Mouse (Mus musculus): Measurements from ENCODE around the gene Pole2. TPM values are rescaled to one million over a fixed set of nuclear protein-coding genes. Genes with fewer than 3 reads are reported as not detected.

The Pole2 gene
- total and polyA plus RNA-seq, 3 experiments = 14.4 to 89.5 (median 18.0) TPM

DNA sequence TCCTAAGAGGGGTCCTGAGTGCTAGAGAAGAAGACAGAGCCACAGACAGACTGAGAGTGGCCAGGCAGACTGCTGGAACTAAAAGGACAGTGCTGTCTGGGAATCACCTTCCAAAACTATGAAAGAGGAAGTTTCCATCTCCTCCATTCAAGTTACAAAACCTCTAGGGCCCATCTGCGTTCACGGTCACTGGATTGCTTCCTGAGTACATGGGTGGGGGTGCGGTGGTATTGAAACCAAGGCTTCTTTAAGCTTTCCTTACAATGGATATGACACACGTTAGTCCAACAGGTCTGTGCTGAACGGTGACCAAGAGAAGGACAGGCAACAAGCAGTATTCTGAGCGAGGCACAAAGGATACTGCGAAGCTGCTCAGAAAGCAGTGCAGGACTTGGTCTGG lies 13.6 kb downstream of the Pole2 start:
- Histone ChIP-seq H3K9me3 (replicated peaks; ENCODE audit: insufficient read depth, low read length) (no peaks in the 10 kb centered on the region), H3K9ac (ENCODE audit: control insufficient read depth, low read depth, low read length, poor library complexity, severe bottlenecking) (no peak overlapping the region), H3K79me2 (ENCODE audit: control insufficient read depth, insufficient read depth, low read length, poor library complexity) (no peaks in the 10 kb centered on the region), H3K4me1 (ENCODE audit: control insufficient read depth in 1 of 2, insufficient read depth in 2 of 2, low read length in 2 of 2) (no peaks in the 10 kb centered on the region), H3K36me3 (ENCODE audit: control insufficient read depth in 1 of 2, insufficient read depth in 2 of 2, low read length in 2 of 2) (no peaks in the 10 kb centered on the region; a peak in 2 of 4 replicates), H3K27me3 (ENCODE audit: control insufficient read depth in 1 of 2, insufficient read depth in 2 of 2, low read length in 2 of 2) (no peaks in the 10 kb centered on the region), H3K4me3 (ENCODE audit: control insufficient read depth in 1 of 2, insufficient read depth in 1 of 2, low read depth in 2 of 2, low read length in 2 of 2) (no peak overlapping the region), H3K27ac (ENCODE audit: control insufficient read depth, low read depth, low read length) (no peak overlapping the region)
- no peak for TF ChIP-seq TAL1 (IDR thresholded peaks at IDR 0.05; ENCODE audit: low read length)
- TF ChIP-seq MAFK (IDR thresholded peaks at IDR 0.05; ENCODE audit: borderline replicate concordance, low read depth, low read length) = no peak
- no peak for TF ChIP-seq ZKSCAN1 (IDR thresholded peaks at IDR 0.05; ENCODE audit: low read depth, low read length)
- no peak for TF ChIP-seq POLR2A (IDR thresholded peaks at IDR 0.05; ENCODE audit: control insufficient read depth in 1 of 2, insufficient read depth in 1 of 2, low read depth in 1 of 2, low read length in 2 of 2, poor library complexity in 1 of 2)
- TF ChIP-seq RCOR1 (IDR thresholded peaks at IDR 0.05; ENCODE audit: low read depth, low read length) = no peak
- TF ChIP-seq ETS1 (IDR thresholded peaks at IDR 0.05; ENCODE audit: low read depth, low read length) = no peak
- no peak for TF ChIP-seq RAD21 (IDR thresholded peaks at IDR 0.05; ENCODE audit: low read depth, low read length)
- no peak for TF ChIP-seq ZNF384 (IDR thresholded peaks at IDR 0.05; ENCODE audit: low read depth, low read length)
- no peak for TF ChIP-seq ZC3H11A (IDR thresholded peaks at IDR 0.05; ENCODE audit: low read depth, low read length)
- no peak for DNase-seq (ENCODE audit: low read depth, low spot score)

- H3K9me3 ChIP-seq (replicated peaks; ENCODE audit: insufficient read depth, low read length) = no peaks in the 10 kb centered on the region
- H3K27me3 ChIP-seq (ENCODE audit: control insufficient read depth in 1 of 2, insufficient read depth in 2 of 2, low read length in 2 of 2) = no peaks in the 10 kb centered on the region
- TF ChIP-seq ZNF384 (IDR thresholded peaks at IDR 0.05; ENCODE audit: low read depth, low read length) (peak; percentile 47; the same call in 1 of the 2 replicates), SMC3 (IDR thresholded peaks at IDR 0.05; ENCODE audit: low read depth, low read length) (peak; percentile 5; the same call in 1 of the 2 replicates), EP300 (IDR thresholded peaks at IDR 0.05; ENCODE audit: low read depth in 1 of 2, low read length in 2 of 2) (no peak), CTCF (IDR thresholded peaks at IDR 0.05 in 2 of 3, conservative IDR thresholded peaks at IDR 0.05 in 1 of 3; ENCODE audit: control insufficient read depth in 1 of 3, insufficient read depth in 1 of 3, low read depth in 2 of 3, low read length in 3 of 3, poor library complexity in 1 of 3, severe bottlenecking in 1 of 3) (peak in 1 of 3 experiments; percentile 30; a peak in 2 of 6 replicates), SIN3A (IDR thresholded peaks at IDR 0.05; ENCODE audit: low read length) (no peak), GATA1 (IDR thresholded peaks at IDR 0.05; ENCODE audit: low read depth, low read length) (no peak)
- no peaks in the 10 kb centered on the region for H3K79me2 ChIP-seq (ENCODE audit: control insufficient read depth, insufficient read depth, low read length, poor library complexity)
- H3K4me3 ChIP-seq (ENCODE audit: control insufficient read depth in 1 of 2, insufficient read depth in 1 of 2, low read depth in 2 of 2, low read length in 2 of 2) = no peak overlapping the region
- no peaks in the 10 kb centered on the region; a peak in 2 of 4 replicates for H3K36me3 ChIP-seq (ENCODE audit: control insufficient read depth in 1 of 2, insufficient read depth in 2 of 2, low read length in 2 of 2)
- H3K4me1 ChIP-seq (ENCODE audit: control insufficient read depth in 1 of 2, insufficient read depth in 2 of 2, low read length in 2 of 2) = no peaks in the 10 kb centered on the region
- DNase-seq (ENCODE audit: low read depth, low spot score) = no peak
- H3K9ac ChIP-seq (ENCODE audit: control insufficient read depth, low read depth, low read length, poor library complexity, severe bottlenecking) = no peak overlapping the region
- no peak overlapping the region for H3K27ac ChIP-seq (ENCODE audit: control insufficient read depth, low read depth, low read length)
These were observed 14.7 kb downstream of the Pole2 start for GRCm38 (mm10) chr12:69213186-69213777.

- no peaks in the 10 kb centered on the region for H3K4me1 ChIP-seq (ENCODE audit: control insufficient read depth in 1 of 2, insufficient read depth in 2 of 2, low read length in 2 of 2)
- H3K27me3 ChIP-seq (ENCODE audit: control insufficient read depth in 1 of 2, insufficient read depth in 2 of 2, low read length in 2 of 2) = no peaks in the 10 kb centered on the region
- H3K27ac ChIP-seq (ENCODE audit: control insufficient read depth, low read depth, low read length) = no peak overlapping the region
- peak; percentile 48 for DNase-seq (ENCODE audit: low read depth, low spot score)
- no peak overlapping the region for H3K9ac ChIP-seq (ENCODE audit: control insufficient read depth, low read depth, low read length, poor library complexity, severe bottlenecking)
- no peak overlapping the region for H3K4me3 ChIP-seq (ENCODE audit: control insufficient read depth in 1 of 2, insufficient read depth in 1 of 2, low read depth in 2 of 2, low read length in 2 of 2)
- no peaks in the 10 kb centered on the region for H3K9me3 ChIP-seq (replicated peaks; ENCODE audit: insufficient read depth, low read length)
- no peaks in the 10 kb centered on the region for H3K79me2 ChIP-seq (ENCODE audit: control insufficient read depth, insufficient read depth, low read length, poor library complexity)
- TF ChIP-seq RAD21 (IDR thresholded peaks at IDR 0.05; ENCODE audit: low read depth, low read length) (peak; percentile 25), CHD1 (IDR thresholded peaks at IDR 0.05; ENCODE audit: low read depth, low read length) (no peak), CTCF (IDR thresholded peaks at IDR 0.05 in 2 of 3, conservative IDR thresholded peaks at IDR 0.05 in 1 of 3; ENCODE audit: control insufficient read depth in 1 of 3, insufficient read depth in 1 of 3, low read depth in 2 of 3, low read length in 3 of 3, poor library complexity in 1 of 3, severe bottlenecking in 1 of 3) (peak; percentile 26 to 47 (median 41); a peak in 5 of 6 replicates), SMC3 (IDR thresholded peaks at IDR 0.05; ENCODE audit: low read depth, low read length) (peak; percentile 60)
- H3K36me3 ChIP-seq (ENCODE audit: control insufficient read depth in 1 of 2, insufficient read depth in 2 of 2, low read length in 2 of 2) = no peaks in the 10 kb centered on the region; a peak in 2 of 4 replicates
These were observed 16.9 kb downstream of the Pole2 start for GRCm38 (mm10) chr12:69211057-69211456.

Measured in MEL (cell line).